Mouse (Mus musculus): ENCODE results near the gene Lrrc75a. TPM values are rescaled to one million over a fixed set of nuclear protein-coding genes. Genes with fewer than 3 reads are reported as not detected.

Lrrc75a gene
- total RNA-seq, 2 experiments from 2014 or later, result 6.3 to 7.9 TPM

DNA sequence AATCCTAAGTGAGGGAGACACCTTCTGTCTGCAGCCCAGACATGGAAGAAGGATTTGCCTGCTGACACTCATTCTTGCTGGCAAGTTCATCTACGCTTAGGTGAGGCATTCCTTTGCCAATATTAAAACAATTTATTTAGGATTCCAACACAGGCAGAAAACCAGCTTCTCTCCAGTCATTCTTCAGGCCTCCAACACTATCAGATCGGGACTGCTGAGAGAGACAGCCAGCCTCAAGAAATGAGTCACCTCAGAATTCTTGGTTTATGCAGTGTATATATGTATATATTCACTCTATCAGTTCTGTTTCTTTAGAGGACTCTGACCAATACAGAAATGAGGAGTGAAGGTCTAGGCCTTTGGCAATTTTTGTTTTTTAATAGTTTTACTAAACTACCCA, 84.7 kb downstream of the Lrrc75a start:
- DNase-seq, result no peak
- intact Hi-C loops (cut with DNase I), result no loop called here

DNA sequence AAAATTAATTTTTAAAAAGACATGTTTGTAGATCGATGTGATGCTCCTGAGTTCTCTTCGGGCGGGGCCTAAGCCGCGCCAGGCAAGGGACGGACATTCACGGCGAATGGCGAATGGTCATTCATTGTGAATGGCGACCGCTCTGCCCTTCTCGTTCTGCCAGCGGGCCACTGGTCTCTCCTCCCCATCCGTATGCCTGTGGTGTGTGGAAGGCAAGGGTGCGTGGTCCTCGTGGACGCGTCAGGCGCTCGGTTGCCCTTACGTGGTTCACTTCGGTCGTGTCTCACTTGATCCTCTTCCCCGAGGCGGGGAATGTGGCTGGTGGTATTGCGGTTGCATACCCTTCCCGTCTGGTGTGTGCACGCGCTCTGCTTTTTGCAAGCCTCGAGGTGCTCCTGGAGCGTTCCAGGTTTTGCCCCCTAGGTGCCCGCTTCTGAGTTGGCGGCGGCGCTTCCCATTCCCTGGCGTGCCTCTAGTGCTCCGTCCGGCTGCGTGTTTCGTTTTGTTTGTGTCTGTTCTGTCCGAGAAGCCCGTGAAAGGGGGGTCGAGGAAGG, 87.8 kb downstream of the Lrrc75a start:
- intact Hi-C loops (cut with DNase I), result no loop called here

DNA sequence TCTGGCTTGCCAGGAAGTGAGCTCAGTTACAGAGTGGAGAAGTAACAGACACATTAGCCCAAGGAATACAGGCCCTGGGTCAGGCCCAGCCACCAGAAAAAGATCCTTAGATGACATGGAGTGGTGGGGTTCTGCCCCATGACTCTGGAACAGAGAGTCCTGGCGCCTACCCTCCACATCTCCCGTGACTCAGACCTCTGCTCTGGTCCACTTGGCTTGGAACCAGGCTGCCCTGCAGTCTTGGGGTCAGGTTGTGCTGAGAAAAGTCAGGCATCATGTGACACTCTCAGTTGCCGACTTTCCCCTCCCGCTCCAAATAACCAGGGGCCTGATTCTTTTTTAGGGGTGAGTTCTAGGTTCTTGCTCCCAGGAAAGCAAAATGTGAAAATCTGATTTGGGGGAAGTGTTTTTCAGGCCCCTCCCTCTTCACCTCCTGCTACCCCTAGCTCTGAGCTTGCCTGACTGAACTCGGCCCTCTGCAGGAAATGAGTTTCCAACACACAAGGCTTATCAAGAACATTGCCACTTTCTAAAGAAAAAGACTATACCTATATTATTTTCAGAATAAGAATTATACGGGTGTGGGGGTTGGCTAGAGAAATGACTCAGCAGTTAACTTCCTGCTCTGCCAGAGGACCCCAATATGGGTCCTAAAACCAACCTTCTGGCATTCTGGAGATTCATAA, 89.2 kb downstream of the Lrrc75a start:
- intact Hi-C loops (cut with DNase I), result no loop called here
- DNase-seq, result peak; percentile 58 to 59

More for the DNA sequence above, 87.8 kb downstream of the Lrrc75a start:
- DNase-seq, result peak; percentile 22 to 26

DNA sequence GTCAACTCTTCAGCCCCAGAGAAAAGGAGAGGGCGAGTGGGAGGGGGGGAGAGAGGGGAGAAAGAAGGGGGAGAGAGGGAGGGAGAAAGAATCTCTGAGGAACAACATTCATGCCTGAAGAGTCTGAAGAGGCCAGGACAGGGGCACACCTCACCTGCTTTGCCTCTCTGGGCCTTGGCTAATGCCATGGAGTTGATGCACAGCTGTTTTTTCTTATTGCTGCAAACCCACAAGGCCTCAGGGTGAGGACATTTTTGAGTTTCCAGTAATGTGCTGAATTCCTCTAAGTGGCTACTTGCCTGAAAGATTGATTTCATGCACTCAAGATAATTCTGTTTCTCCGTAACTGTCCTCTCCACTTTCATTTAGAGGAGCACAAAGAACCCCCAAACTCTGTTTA, 90.2 kb downstream of the Lrrc75a start:
- intact Hi-C loops (cut with DNase I), result no loop called here

DNA sequence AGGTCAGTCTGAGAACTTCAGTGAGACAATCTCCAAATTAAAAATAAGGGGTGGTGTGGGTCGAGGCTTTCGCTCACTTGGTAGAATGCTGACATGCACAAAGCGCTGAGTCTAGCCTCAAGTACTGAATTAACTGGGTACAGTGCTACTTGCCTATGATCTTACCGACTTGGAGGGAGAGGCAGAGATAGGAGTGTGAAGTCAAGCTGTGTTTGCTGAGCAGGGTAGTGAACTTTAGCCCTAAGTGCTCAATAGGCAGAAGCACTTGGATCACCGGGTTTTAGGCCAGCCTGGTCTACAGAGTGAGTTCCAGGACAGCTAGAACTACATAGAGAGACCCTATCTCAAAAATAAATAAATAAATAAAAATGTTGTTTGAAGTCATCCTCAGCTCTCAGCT, 91.1 kb downstream of the Lrrc75a start:
- DNase-seq, result no peak
- intact Hi-C loops (cut with DNase I), result no loop called here

More for the DNA sequence above, 90.2 kb downstream of the Lrrc75a start:
- DNase-seq, result no peak

DNA sequence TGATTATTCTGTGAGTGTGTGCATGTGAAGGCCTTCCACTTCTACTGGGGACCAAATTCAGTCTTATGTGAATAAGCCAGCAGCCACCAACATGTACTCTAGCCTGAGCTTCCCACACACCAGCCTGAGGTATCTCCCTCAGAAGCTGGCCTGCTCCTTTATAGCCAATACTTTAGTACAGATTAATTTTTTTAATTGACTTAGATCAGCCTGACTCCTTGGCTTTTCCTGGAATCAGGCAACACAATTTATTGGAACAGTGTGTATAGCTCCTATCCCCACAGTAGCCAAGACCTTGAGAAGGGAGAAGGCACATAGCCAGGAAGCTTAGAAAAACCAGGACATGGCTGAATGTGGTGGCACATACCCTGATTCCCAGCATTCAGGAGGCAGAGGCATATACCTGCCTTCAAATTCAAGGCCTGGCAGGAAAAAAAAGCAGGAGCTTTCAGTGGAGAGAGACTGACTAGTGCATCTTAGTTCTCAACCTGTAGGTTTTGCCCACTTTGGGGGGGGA, 92.4 kb downstream of the Lrrc75a start:
- no peak for DNase-seq
- intact Hi-C loops (cut with DNase I), result loop anchor here (2.0 kb wide), 1 partner anchor 19 kb away; the partner anchor contains the start of gene Trpv2

DNA sequence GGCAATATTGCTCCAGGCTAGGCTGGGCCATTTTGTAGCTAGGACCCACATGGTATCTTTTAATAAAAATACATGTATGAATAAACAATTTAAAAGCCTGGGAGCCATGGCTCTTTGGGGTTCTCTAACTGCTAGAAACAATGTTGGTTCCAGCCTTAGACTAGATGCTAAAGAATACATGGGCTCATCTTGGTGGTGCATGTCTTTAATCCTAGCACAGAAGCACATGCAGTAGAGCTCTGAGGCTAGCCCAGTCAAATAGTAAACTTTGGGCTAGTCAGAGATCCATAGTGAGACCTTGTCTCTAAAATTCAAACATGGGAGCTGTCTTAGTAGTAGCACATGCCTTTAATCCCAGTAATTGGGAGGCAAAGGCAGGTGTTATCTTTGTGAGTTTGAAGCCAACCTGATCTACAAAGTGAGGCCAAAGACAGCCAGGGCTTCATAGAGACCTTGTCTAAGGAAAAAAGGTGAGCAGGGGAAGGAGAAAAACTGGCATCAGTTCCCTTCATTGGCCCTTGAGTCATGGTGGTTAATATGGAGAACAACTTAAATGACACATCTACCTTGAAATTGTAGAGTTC, 93.3 kb downstream of the Lrrc75a start:
- DNase-seq, result no peak
- intact Hi-C loops (cut with DNase I), result loop anchor here (2.0 to 5.0 kb wide), 2 partner anchors 20 to 98 kb away; partner anchors contain the start of genes Ncor1, Pigl and Trpv2

Other genes with a start within 250 kb of the Lrrc75a start
- 1 to 10 TPM; 3.8 to 4.3 TPM for gene Pigl, start 190.1 kb downstream of the Lrrc75a start, total RNA-seq (2021)
- 100 to 1,000 TPM; 132 to 136 TPM for gene Ncor1, start 190.0 kb downstream of the Lrrc75a start, total RNA-seq (2021)
- gene Cenpv, start 109.3 kb downstream of the Lrrc75a start, total RNA-seq (2021), result 10 to 100 TPM; 16.8 to 20.0 TPM
- gene Ubb, start 97.4 kb downstream of the Lrrc75a start, total RNA-seq (2021), result 100 to 1,000 TPM; 658 to 665 TPM
- gene Trpv2, start 74.0 kb downstream of the Lrrc75a start, total RNA-seq (2021), result 1 to 10 TPM; 3.4 to 4.5 TPM
- 10 to 100 TPM in 1 of 2 experiments, 1 to 10 TPM in 1; 10.0 to 10.3 TPM for gene Mmgt2, start 141 bp upstream of the Lrrc75a start, total RNA-seq (2021)
- 1 to 10 TPM; 2.8 to 3.0 TPM for gene Zfp287, start 83.4 kb upstream of the Lrrc75a start, total RNA-seq (2021)
- gene Gm10428, start 104.6 kb upstream of the Lrrc75a start, total RNA-seq (2021), result not detected
- 1 to 10 TPM; 1.0 to 1.4 TPM for gene Zfp286, start 140.9 kb upstream of the Lrrc75a start, total RNA-seq (2021)
- 1 to 10 TPM; 5.8 to 6.7 TPM for gene Trim16, start 171.7 kb upstream of the Lrrc75a start, total RNA-seq (2021)
- under 1 TPM; 0.43 to 0.49 TPM for gene Fbxw10, start 198.5 kb upstream of the Lrrc75a start, total RNA-seq (2021)
- 10 to 100 TPM; 18.5 to 19.2 TPM for gene Tvp23b, start 230.9 kb upstream of the Lrrc75a start, total RNA-seq (2021)